Mouse (Mus musculus) embryonic facial prominence, embryonic 11.5 days (tissue): ENCODE data around the gene Syn3. TPM values are rescaled to one million over a fixed set of nuclear protein-coding genes. Genes with fewer than 3 reads are reported as not detected.

ENCODE experiments used
- ATAC-seq: fragments of 200-750 bp; cut with Nextera tagmentation; replicated peaks from 2 replicates; pipeline ENCODE4 v1.8.0; 2017; ENCODE audit warnings: low read depth; ENCODE audit not compliant: insufficient number of reproducible peaks, low FRiP score, low TSS enrichment
- DNase-seq: peaks from one replicate; pipeline ENCODE4 v3.0.0-alpha.2; 2015; ENCODE audit warnings: low spot score
- H3K27ac ChIP-seq: fragments of 300-500 bp; sonication (generic); replicated peaks from 2 replicates; pipeline ENCODE4 v1.5.1; 2014; ENCODE audit warnings: mild to moderate bottlenecking, low read depth, low read length, control low read depth
- H3K27me3 ChIP-seq: fragments of 300-500 bp; sonication (generic); 2 replicates; pipeline ENCODE4 v1.6.1; 2014; ENCODE audit warnings: mild to moderate bottlenecking, low read length, moderate library complexity, mixed read lengths; ENCODE audit not compliant: control insufficient read depth, insufficient read depth
- H3K36me3 ChIP-seq: fragments of 300-500 bp; sonication (generic); replicated peaks from 2 replicates; pipeline ENCODE4 v1.6.1; 2014; ENCODE audit warnings: low read depth, mild to moderate bottlenecking, low read length, moderate library complexity, mixed read lengths; ENCODE audit not compliant: control insufficient read depth, insufficient read depth
- H3K4me1 ChIP-seq: fragments of 300-500 bp; sonication (generic); 2 replicates; pipeline ENCODE4 v1.6.1; 2014; ENCODE audit warnings: low read length, mixed read lengths; ENCODE audit not compliant: control insufficient read depth, insufficient read depth
- H3K4me2 ChIP-seq: fragments of 300-500 bp; sonication (generic); 2 replicates; pipeline ENCODE4 v1.6.1; 2014; ENCODE audit warnings: low read depth, mild to moderate bottlenecking, control low read depth, low read length, moderate library complexity
- H3K4me3 ChIP-seq: fragments of 300-500 bp; sonication (generic); 2 replicates; pipeline ENCODE4 v1.5.1; 2014; ENCODE audit warnings: low read depth, low read length, control low read depth
- H3K9ac ChIP-seq: fragments of 300-500 bp; sonication (generic); replicated peaks from 2 replicates; pipeline ENCODE4 v1.6.1; 2014; ENCODE audit warnings: mild to moderate bottlenecking, control low read depth, low read length
- H3K9me3 ChIP-seq: fragments of 300-500 bp; sonication (generic); replicated peaks from 2 replicates; pipeline ENCODE4 v1.6.1; 2016; ENCODE audit warnings: mild to moderate bottlenecking, low read length, inconsistent platforms, mixed read lengths; ENCODE audit not compliant: control insufficient read depth
- WGBS: fragments of 180-500 bp; shearing (Covaris S2); extraction: QIAGEN DNeasy Blood & Tissue Kit; methylation state at CpG from one replicate; pipeline ENCODE4 v1.1.7; 2014; 5-methylcytosine and 5-hydroxymethylcytosine counted together
- polyA plus RNA-seq: library from polyadenylated mRNA; unstranded; fragments of >200 nt; fragmentation: Nextera tagmentation; extraction: Ambion mirVana; gene quantifications from 2 replicates; pipeline ENCODE4 v1.2.1, GENCODE M21; 2014

Syn3 gene
- polyA plus RNA-seq, 1 experiment from 2014 or later: 3.1 TPM

DNA sequence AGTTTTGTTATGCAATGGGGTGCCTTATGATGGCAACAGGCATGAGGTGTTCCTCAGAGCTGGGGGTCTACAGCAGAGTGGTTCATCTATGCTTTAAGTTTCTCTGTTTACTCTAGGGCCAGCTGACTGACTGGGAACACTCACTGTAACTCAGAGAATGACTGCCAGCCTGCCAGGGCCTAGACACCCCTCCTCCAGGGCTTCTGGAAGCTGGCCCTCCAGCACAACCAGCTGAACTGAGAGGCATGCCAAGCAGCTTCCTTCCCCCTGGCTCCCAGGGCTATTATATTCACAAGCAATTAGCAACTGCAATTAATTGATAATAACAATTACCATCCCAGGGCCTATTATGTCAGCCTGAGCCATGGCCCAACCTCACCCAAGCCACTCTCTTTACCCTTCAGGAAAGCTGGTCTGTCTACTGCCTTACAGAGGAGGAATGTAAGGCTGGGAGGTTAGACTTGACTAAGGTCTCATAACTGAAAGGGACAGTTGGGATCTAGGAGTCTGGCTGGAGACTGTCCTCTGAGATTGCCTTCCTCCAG, 41.0 kb downstream of the Syn3 start:
- Histone ChIP-seq H3K9ac (no peak overlapping the region), H3K36me3 (no peaks in the 10 kb centered on the region), H3K4me1 (no peaks in the 10 kb centered on the region), H3K27ac (no peak overlapping the region), H3K4me3 (no peak overlapping the region), H3K9me3 (no peaks in the 10 kb centered on the region), H3K4me2 (no peak overlapping the region), H3K27me3 (no peaks in the 10 kb centered on the region)
- ATAC-seq (no peak), DNase-seq (no peak)

DNA sequence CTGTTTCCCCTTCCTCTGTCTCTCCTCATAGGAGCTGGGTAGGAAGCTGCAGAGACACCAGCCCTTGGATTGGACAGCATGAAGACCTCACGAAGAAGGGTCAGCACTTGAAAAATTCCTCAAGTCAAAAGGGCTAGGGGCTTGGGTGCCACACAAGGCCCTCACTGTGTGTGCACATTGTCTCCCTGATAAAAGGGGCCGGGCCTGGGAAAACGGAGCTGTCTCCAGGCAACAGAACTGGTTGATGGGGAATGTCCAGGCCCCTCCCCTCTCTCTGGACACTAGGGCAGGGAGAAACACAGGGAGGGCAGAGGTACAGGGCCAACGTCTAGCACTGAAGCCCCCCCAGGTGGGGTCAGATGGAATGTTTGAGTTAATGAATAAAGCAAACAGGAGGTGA, 41.5 kb downstream of the Syn3 start:
- Histone ChIP-seq H3K4me1 (no peaks in the 10 kb centered on the region), H3K27me3 (no peaks in the 10 kb centered on the region), H3K36me3 (no peaks in the 10 kb centered on the region), H3K27ac (no peak overlapping the region), H3K4me2 (no peak overlapping the region), H3K9ac (no peak overlapping the region), H3K4me3 (no peak overlapping the region), H3K9me3 (no peaks in the 10 kb centered on the region)
- DNase-seq (peak; percentile 9), ATAC-seq (no peak)
- WGBS: 11% methylated on average over 4 of the region's 4 CpGs

DNA sequence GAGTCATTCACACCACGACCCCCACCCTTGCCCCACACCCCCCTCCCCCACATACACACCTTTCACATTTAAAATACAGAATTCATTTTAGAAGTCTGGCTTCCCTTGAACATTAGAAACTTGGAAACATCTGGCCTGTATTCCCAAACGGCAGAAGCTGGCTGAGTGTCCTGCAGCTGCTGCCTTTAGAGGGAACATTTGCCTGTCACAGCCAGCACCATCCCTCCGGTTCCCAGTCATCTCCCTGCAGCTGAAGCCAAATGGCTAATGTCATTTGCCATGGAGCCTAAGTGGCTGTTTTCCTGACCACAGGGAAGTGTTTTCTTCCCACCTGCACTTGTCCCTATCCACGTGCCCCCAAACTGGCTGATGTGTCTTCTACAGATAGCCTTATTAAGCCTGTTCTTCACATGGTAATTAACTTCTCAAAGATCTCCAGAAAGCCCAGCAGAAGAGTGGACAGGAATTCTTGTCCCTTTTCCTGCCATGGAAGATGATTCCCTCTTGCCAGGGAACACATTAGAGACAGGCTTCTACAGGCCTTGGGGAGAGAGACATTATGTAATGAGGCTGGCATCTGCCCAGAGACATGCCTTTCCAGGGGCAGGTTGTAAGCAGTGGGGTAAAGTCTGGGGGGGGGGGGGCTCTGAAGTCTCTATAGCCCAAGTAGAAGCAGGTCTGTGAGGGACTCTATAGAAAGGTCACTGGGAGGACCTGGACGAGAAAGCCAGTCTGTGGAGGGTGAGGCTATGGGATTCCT, 43.2 kb downstream of the Syn3 start:
- no peak overlapping the region for H3K4me2 ChIP-seq
- 70% methylated on average over 5 of the region's 5 CpGs for WGBS
- no peaks in the 10 kb centered on the region for H3K36me3 ChIP-seq
- H3K9ac ChIP-seq: no peak overlapping the region
- H3K9me3 ChIP-seq: no peaks in the 10 kb centered on the region
- no peak for DNase-seq
- H3K4me3 ChIP-seq: no peak overlapping the region
- H3K27me3 ChIP-seq: no peaks in the 10 kb centered on the region
- no peaks in the 10 kb centered on the region for H3K4me1 ChIP-seq
- ATAC-seq: no peak
- no peak overlapping the region for H3K27ac ChIP-seq

DNA sequence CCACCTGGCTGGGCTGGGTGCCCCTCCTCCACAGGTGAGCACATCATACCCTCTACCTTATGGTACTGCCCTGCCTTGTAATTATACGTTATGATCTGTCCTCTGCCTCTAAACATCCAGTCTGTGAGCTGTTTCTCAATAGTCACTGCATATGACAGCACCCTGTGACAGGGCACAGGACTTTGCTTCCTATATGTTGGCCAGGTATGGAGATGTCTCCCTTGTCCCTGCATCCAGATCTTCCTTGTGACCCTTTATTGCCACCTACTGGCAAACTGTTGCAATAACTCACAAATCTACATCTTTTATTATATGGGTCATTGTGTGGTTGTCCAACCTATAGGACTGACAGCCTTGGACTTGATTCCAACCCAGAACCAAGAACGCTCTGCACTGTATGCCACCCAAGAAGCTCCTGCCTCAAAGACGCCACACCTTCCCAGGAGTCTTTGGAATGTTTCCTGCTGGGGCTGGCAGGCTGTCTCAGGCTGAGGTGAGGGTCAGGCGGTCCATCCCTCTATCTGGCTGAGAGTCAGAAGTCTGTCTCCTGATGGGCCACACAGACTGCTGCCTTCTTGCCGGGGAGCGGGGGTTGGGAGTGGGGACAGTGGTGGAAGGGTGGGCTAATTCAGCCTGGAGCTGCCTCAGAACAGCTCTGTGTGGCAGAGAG, 46.2 kb downstream of the Syn3 start:
- 44% methylated on average over 6 of the region's 6 CpGs for WGBS
- ATAC-seq (peak; percentile 73), DNase-seq (peak; percentile 77)
- no peaks in the 10 kb centered on the region for H3K27me3 ChIP-seq
- H3K4me2 ChIP-seq: no peak overlapping the region
- H3K4me3 ChIP-seq: no peak overlapping the region
- H3K4me1 ChIP-seq: no peaks in the 10 kb centered on the region
- H3K27ac ChIP-seq: no peak overlapping the region
- no peaks in the 10 kb centered on the region for H3K36me3 ChIP-seq
- H3K9ac ChIP-seq: no peak overlapping the region
- H3K9me3 ChIP-seq: no peaks in the 10 kb centered on the region

DNA sequence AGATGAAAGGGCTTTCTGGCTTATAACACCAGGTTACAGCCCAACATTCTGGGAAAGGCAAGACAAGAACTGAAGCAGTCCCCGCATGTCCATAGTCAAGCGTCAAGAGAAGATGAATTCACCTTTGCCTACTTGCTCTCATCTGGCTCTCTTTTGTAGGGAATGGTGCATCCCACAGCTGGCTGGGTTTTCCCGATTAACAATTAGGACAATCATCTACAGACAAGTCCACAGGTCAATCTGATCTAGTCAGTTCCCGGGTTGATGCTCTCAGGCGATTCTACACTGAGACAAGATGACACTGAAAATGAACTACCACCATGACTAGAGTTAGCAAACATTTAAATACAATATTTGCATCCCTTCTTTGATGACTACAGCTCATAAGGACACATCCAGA, 47.4 kb downstream of the Syn3 start:
- DNase-seq: no peak
- no peak overlapping the region for H3K9ac ChIP-seq
- ATAC-seq: no peak
- H3K27me3 ChIP-seq: no peaks in the 10 kb centered on the region
- 89% methylated on average over 5 of the region's 5 CpGs for WGBS
- H3K9me3 ChIP-seq: no peaks in the 10 kb centered on the region
- no peaks in the 10 kb centered on the region for H3K4me1 ChIP-seq
- H3K36me3 ChIP-seq: no peaks in the 10 kb centered on the region
- no peak overlapping the region for H3K27ac ChIP-seq
- H3K4me2 ChIP-seq: no peak overlapping the region
- H3K4me3 ChIP-seq: no peak overlapping the region

DNA sequence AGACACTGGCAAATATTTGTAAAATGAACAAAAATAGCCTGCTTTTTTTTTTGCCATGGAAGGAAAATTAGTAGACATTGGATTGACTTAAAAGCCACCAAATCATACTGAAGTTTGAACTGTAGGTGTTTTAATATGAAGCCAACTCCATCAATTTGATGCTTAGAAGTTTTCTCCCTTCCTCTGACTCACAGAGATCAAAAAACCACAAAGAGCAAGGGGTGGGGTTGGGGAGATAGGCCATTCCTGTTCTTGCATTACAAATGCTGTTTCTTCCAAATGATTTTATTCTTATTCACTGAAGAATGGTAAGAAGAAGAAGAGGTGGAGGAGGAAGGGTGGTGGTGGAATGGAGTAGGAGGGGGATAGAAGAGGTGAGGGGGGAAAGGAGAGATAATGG, 52.0 kb downstream of the Syn3 start:
- DNase-seq (no peak), ATAC-seq (no peak)
- Histone ChIP-seq H3K4me2 (no peak overlapping the region), H3K27ac (no peak overlapping the region), H3K4me3 (no peak overlapping the region), H3K9me3 (no peaks in the 10 kb centered on the region), H3K4me1 (no peaks in the 10 kb centered on the region), H3K36me3 (no peaks in the 10 kb centered on the region), H3K27me3 (no peaks in the 10 kb centered on the region), H3K9ac (no peak overlapping the region)

DNA sequence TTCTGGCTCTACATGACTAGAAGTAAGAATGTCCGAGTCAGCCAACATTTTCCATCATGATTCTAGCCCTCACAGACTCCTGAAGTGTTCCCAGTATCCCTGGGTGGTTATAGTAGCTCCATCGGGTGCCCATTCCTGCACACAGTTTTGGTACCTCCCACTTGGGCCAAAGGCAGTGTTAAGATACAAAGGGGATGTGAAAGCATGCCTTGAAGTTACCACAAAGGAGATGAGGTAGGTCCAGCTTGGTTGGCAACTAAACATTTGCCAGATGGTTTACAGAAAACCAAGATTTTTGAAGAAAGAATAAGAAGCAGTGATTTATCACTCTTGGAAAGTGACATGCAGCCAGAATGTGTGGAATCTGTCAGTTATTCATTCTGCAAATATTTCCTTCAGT, 53.5 kb downstream of the Syn3 start:
- no peak for DNase-seq
- Histone ChIP-seq H3K9me3 (no peaks in the 10 kb centered on the region), H3K4me2 (no peak overlapping the region), H3K4me3 (no peak overlapping the region), H3K9ac (no peak overlapping the region), H3K36me3 (no peaks in the 10 kb centered on the region), H3K27ac (no peak overlapping the region), H3K27me3 (no peaks in the 10 kb centered on the region), H3K4me1 (no peaks in the 10 kb centered on the region)
- no peak for ATAC-seq
- WGBS: 73% methylated on average over 2 of the region's 2 CpGs

DNA sequence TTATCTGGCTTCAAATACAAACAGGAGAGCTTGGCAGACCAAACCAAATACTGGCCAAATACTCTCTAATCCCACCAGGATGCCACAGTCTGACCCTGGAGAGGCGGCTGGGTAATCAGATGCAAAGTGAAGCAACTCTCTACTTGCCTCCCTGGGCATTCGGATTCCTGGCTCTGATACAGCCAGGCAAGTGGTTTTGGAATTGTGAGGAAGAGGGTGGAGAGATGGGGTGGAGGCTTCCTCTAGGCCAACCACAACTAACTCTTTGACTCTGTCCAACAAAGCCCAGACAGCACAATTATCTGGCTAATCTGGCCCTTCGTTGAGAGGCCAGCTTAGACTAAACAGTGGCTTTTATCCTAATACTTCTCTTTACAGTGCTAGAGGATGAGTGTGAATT, 54.0 kb downstream of the Syn3 start:
- H3K4me3 ChIP-seq: no peak overlapping the region
- H3K4me1 ChIP-seq: no peaks in the 10 kb centered on the region
- no peaks in the 10 kb centered on the region for H3K9me3 ChIP-seq
- no peak overlapping the region for H3K27ac ChIP-seq
- ATAC-seq: no peak
- H3K4me2 ChIP-seq: no peak overlapping the region
- 57% methylated on average over 3 of the region's 3 CpGs for WGBS
- H3K36me3 ChIP-seq: no peaks in the 10 kb centered on the region
- DNase-seq: no peak
- no peak overlapping the region for H3K9ac ChIP-seq
- H3K27me3 ChIP-seq: no peaks in the 10 kb centered on the region
